Mouse (Mus musculus) midbrain, embryonic 12.5 days (tissue): ENCODE measurements at regions not wholly inside any gene's neighbourhood (a gene's known extent, or its start where the extent isn't known, plus 50 kb on each side); places are given as distances from the start of the nearest gene placed in this dataset.
A peak's percentile ranks its signal among the peaks of the same experiment; 100 is the strongest.

ENCODE experiments used
- ATAC-seq: fragments of 200-750 bp; cut with Nextera tagmentation; 2 replicates; pipeline ENCODE4 v1.8.0; 2017; ENCODE audit warnings: low read depth, moderate TSS enrichment, moderate library complexity; ENCODE audit not compliant: low FRiP score
- H3K27ac ChIP-seq: fragments of 300-500 bp; sonication (generic); replicated peaks from 2 replicates; pipeline ENCODE4 v1.5.1; 2016; ENCODE audit warnings: mild to moderate bottlenecking
- H3K27me3 ChIP-seq: fragments of 300-500 bp; sonication (generic); 2 replicates; pipeline ENCODE4 v1.6.1; 2016; ENCODE audit warnings: mild to moderate bottlenecking
- H3K36me3 ChIP-seq: fragments of 300-500 bp; sonication (generic); 2 replicates; pipeline ENCODE4 v1.6.1; 2016
- H3K4me1 ChIP-seq: fragments of 300-500 bp; sonication (generic); 2 replicates; pipeline ENCODE4 v1.6.1; 2016
- H3K4me2 ChIP-seq: fragments of 300-500 bp; sonication (generic); replicated peaks from 2 replicates; pipeline ENCODE4 v1.6.1; 2016; ENCODE audit warnings: mild to moderate bottlenecking, moderate library complexity
- H3K4me3 ChIP-seq: fragments of 300-500 bp; sonication (generic); 2 replicates; pipeline ENCODE4 v1.5.1; 2016; ENCODE audit warnings: mild to moderate bottlenecking
- H3K9ac ChIP-seq: fragments of 300-500 bp; sonication (generic); replicated peaks from 2 replicates; pipeline ENCODE4 v1.6.1; 2016; ENCODE audit warnings: mild to moderate bottlenecking, moderate library complexity
- H3K9me3 ChIP-seq: fragments of 300-500 bp; sonication (generic); 2 replicates; pipeline ENCODE4 v1.6.1; 2016; ENCODE audit warnings: mild to moderate bottlenecking
- WGBS: fragments of 180-500 bp; shearing (Covaris S2); methylation state at CpG from one replicate; pipeline ENCODE4 v1.1.7; 2016; 5-methylcytosine and 5-hydroxymethylcytosine counted together

DNA sequence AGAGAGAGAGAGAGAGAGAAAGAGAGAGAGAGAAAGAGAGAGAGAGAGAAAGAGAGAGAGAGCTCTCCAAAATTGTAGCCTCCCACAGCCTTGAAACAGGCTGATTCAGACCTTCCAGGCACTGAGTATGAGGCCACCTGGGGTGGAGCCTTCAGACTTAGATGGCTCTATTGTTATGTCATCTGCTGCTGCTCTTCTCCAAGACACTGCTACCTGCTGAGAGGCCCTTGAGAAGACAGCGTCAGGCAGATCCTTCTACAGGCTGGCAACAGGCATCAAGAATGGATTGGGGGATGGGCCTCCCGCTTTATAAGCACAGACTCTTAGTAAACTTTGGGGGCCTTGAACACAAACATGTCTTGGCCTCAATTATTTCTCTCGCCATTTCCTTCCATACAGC is 1340.9 kb upstream of the Adgrl3 start:
- no peaks in the 10 kb centered on the region for H3K9me3 ChIP-seq
- no peaks in the 10 kb centered on the region for H3K36me3 ChIP-seq
- no peaks in the 10 kb centered on the region for H3K27me3 ChIP-seq
- H3K4me1 ChIP-seq = no peaks in the 10 kb centered on the region
- H3K9ac ChIP-seq = no peak overlapping the region
- H3K27ac ChIP-seq = no peak overlapping the region
- no peak overlapping the region for H3K4me3 ChIP-seq
- WGBS = 19% methylated on average over 3 of the region's 3 CpGs
- H3K4me2 ChIP-seq = no peak overlapping the region
- ATAC-seq = no peak

- Histone ChIP-seq H3K9ac (no peak overlapping the region), H3K36me3 (no peaks in the 10 kb centered on the region), H3K9me3 (no peaks in the 10 kb centered on the region), H3K4me3 (no peak overlapping the region), H3K27me3 (no peaks in the 10 kb centered on the region), H3K4me2 (no peak overlapping the region), H3K4me1 (no peaks in the 10 kb centered on the region), H3K27ac (no peak overlapping the region)
- no peak for ATAC-seq
These were observed 1339.6 kb upstream of the Adgrl3 start for GRCm38 (mm10) chr5:79680321-79680720.

DNA sequence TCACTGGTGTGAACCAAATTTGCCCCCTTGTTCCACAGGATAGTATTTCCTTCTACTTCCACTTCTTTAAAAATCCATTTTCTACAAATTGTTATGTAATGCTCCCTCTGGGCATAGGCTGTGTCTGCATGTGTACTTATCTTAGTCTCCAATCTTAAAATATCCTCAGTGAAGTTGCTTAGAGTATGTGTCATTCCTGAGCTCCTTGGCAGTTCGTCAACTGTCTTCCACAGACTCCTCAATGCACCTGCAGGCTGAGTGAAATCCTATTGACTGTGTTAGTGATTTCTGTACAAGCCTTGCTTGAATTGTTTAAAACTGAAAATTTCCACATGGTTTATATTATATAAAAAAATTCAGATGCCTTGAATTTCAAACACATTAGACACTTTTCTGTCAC is 1313.3 kb upstream of the Adgrl3 start:
- no peak overlapping the region for H3K4me2 ChIP-seq
- no peak overlapping the region for H3K9ac ChIP-seq
- 0 out of 2 replicates have a peak, but pooled peaks cover 4% of the 10 kb centered on the region for H3K9me3 ChIP-seq
- no peaks in the 10 kb centered on the region for H3K36me3 ChIP-seq
- H3K4me3 ChIP-seq = no peak overlapping the region
- 72% methylated on average over 1 of the region's 1 CpGs for WGBS
- H3K27ac ChIP-seq = no peak overlapping the region
- H3K27me3 ChIP-seq = no peaks in the 10 kb centered on the region
- no peaks in the 10 kb centered on the region for H3K4me1 ChIP-seq
- ATAC-seq = no peak

GRCm38 (mm10) chr5:79734885-79735284 is 1285.1 kb upstream of the Adgrl3 start:
- no peak overlapping the region for H3K4me3 ChIP-seq
- no peaks in the 10 kb centered on the region for H3K36me3 ChIP-seq
- no peak overlapping the region for H3K4me2 ChIP-seq
- no peak overlapping the region for H3K9ac ChIP-seq
- no peaks in the 10 kb centered on the region for H3K4me1 ChIP-seq
- no peak overlapping the region for H3K27ac ChIP-seq
- WGBS = 80% methylated on average over 5 of the region's 5 CpGs
- ATAC-seq = no peak
- H3K27me3 ChIP-seq = no peaks in the 10 kb centered on the region
- no peaks in the 10 kb centered on the region for H3K9me3 ChIP-seq

GRCm38 (mm10) chr5:79784391-79784790 is 1235.5 kb upstream of the Adgrl3 start:
- H3K27me3 ChIP-seq = no peaks in the 10 kb centered on the region
- H3K4me1 ChIP-seq = no peaks in the 10 kb centered on the region
- no peak overlapping the region for H3K4me2 ChIP-seq
- WGBS = 76% methylated on average over 1 of the region's 1 CpGs
- H3K9ac ChIP-seq = no peak overlapping the region
- H3K27ac ChIP-seq = no peak overlapping the region
- 0 out of 2 replicates have a peak, but pooled peaks have one; percentile 23 for ATAC-seq
- no peaks in the 10 kb centered on the region for H3K9me3 ChIP-seq
- H3K4me3 ChIP-seq = no peak overlapping the region
- no peaks in the 10 kb centered on the region for H3K36me3 ChIP-seq

DNA sequence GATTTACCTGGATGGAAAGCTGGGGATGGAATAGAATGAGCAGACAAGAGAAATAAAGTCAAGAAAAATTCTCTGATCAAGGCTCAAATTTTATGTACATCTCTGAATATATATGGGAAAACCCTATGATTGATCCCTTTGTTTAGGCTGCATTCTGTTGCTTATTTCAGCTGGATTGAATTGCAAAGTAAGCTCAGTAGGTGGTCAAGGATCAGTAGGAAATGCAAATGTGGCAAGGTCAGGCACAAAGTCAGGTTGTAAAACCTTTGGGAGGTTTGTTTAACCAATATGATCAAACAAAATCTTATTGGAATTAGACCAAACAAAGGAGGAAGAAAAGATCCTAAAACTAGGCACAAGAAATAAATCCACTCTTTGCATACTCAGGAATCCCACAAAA is 1193.4 kb upstream of the Adgrl3 start:
- no peak overlapping the region for H3K4me2 ChIP-seq
- no peak overlapping the region for H3K27ac ChIP-seq
- peaks cover 14% of the 10 kb centered on the region for H3K9me3 ChIP-seq
- ATAC-seq = no peak
- H3K36me3 ChIP-seq = no peaks in the 10 kb centered on the region
- no peaks in the 10 kb centered on the region for H3K4me1 ChIP-seq
- no peak overlapping the region for H3K9ac ChIP-seq
- H3K27me3 ChIP-seq = no peaks in the 10 kb centered on the region
- no peak overlapping the region for H3K4me3 ChIP-seq

DNA sequence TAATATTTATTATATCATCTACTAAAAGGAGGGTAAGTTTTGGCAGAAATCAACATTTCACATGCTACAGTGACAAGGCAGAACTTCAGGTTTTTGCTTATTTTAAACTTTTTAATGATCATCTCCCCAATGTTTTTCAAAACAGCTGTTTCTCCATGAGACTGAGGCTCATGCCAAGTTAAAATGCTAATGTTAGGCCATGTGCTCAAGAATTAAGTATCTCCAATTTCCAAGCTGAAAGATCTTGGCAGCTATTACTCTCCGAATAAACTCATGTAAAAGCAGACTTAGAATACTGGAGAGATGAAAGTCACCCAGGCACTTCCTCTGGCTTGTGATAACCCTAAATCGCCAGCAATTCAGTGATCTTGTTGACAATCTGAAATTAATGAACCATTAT is 1173.5 kb upstream of the Adgrl3 start:
- ATAC-seq = no peak

GRCm38 (mm10) chr5:79855866-79856265 is 1164.1 kb upstream of the Adgrl3 start:
- no peaks in the 10 kb centered on the region for H3K36me3 ChIP-seq
- WGBS = 92% methylated on average over 4 of the region's 4 CpGs
- no peak overlapping the region for H3K4me3 ChIP-seq
- no peaks in the 10 kb centered on the region for H3K27me3 ChIP-seq
- no peak for ATAC-seq
- H3K4me2 ChIP-seq = no peak overlapping the region
- H3K4me1 ChIP-seq = no peaks in the 10 kb centered on the region
- H3K9ac ChIP-seq = no peak overlapping the region
- no peaks in the 10 kb centered on the region for H3K9me3 ChIP-seq
- no peak overlapping the region for H3K27ac ChIP-seq

More for the DNA sequence above, 1173.5 kb upstream of the Adgrl3 start:
- H3K4me2 ChIP-seq = no peak overlapping the region
- H3K9ac ChIP-seq = no peak overlapping the region
- no peaks in the 10 kb centered on the region for H3K27me3 ChIP-seq
- WGBS = 88% methylated on average over 2 of the region's 2 CpGs
- H3K4me3 ChIP-seq = no peak overlapping the region
- no peaks in the 10 kb centered on the region for H3K36me3 ChIP-seq
- no peak overlapping the region for H3K27ac ChIP-seq
- H3K9me3 ChIP-seq = no peaks in the 10 kb centered on the region
- no peaks in the 10 kb centered on the region for H3K4me1 ChIP-seq

DNA sequence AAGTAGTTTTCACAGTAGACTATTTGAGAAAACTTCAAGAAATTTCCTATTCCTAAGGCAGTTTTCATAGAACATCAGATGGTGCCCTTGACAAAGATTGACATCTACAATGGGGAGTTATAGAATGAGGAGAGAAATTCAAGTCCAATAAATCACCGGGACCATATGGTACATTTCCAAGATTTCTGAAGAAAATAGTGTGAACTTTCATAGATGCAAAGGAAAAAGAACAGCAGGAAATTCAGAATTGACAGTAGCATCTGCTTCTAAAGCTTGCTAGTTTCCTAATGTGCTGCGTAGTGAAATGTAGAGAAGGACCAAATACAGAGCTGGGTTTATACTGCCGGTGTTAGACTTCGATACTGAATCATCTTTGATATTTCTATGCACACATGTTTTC is 1119.2 kb upstream of the Adgrl3 start:
- Histone ChIP-seq H3K9ac (no peak overlapping the region), H3K27ac (no peak overlapping the region), H3K4me3 (no peak overlapping the region), H3K9me3 (no peaks in the 10 kb centered on the region), H3K4me2 (no peak overlapping the region), H3K27me3 (no peaks in the 10 kb centered on the region), H3K36me3 (no peaks in the 10 kb centered on the region), H3K4me1 (no peaks in the 10 kb centered on the region)
- ATAC-seq = no peak
- 94% methylated on average over 4 of the region's 4 CpGs for WGBS

DNA sequence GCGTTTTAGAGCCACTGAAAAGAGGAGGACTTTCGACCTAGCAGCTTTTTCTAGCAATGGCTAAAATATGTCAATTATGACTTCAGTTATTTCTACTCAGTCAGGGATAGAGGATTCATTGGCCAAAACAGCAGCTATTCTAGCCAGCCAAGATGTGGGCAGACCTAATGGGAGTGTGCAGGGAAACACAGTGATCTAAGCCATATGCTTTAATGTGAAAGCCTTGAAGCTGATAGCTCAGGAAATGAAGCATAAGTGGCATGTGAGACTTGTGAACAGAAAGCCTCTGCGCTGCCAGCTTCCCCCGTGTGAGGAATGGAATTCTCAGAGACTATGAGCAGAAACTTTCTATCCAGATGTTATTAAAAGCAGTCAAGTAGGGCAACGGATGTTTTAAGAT is 1114.6 kb upstream of the Adgrl3 start:
- ATAC-seq = no peak

More for the DNA sequence above, 1114.6 kb upstream of the Adgrl3 start:
- Histone ChIP-seq H3K36me3 (no peaks in the 10 kb centered on the region), H3K27me3 (no peaks in the 10 kb centered on the region), H3K4me1 (no peaks in the 10 kb centered on the region), H3K27ac (no peak overlapping the region), H3K4me3 (no peak overlapping the region), H3K4me2 (no peak overlapping the region), H3K9ac (no peak overlapping the region), H3K9me3 (no peaks in the 10 kb centered on the region)
- WGBS = 73% methylated on average over 5 of the region's 5 CpGs
